Mouse (Mus musculus) effector memory CD4-positive, alpha-beta T cell, adult 7 months (primary cell): ENCODE data around the gene Fbxw22. TPM values are rescaled to one million over a fixed set of nuclear protein-coding genes. Genes with fewer than 3 reads are reported as not detected.

Source experiments
- polyA plus RNA-seq: library from polyadenylated mRNA; unstranded; fragments of 100-300 nt; shearing (Covaris generic); gene quantifications from one replicate; pipeline ENCODE4 v1.2.1, GENCODE M21; 2017

The Fbxw22 gene
- polyA plus RNA-seq = not detected

DNA sequence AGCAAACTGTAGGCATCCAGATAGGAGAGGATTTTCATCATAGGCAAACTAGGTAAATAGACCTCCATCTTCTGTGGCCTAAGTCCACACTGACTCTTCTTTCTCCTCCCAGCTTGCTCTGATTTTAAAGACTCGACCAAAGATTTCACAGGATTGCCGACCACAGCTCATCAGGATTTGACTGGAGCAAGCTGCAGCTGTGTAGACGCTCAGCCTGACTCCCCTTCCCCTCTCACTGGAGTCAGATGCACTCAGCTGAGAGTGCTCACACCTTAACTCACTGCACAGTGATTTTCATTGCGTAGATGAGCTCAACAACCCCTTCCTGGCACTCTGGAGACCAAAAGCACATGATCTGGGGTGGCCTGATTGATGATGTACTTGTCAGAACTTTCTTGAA lies at the start of gene Fbxw22:
TSS of gene Fbxw22 (minus strand) at position 101 of the 400 bp plus-strand sequence.

DNA sequence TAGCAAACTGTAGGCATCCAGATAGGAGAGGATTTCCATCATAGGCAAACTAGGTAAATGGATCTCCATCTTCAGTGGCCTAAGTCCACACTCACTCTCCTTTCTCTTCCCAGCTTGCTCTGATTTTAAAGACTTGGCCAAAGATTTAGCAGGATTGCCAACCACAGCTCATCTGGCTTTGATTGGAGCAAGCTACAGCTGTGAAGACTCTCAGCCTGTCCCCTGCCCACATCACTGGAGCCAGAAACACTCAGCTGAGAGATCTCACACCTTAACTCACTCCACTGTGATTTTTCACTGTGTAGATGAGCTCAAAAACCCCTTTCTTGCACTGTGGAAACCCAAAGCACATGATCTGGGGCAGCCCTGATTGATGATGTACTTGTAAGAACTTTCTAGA lies 44.9 kb upstream of the Fbxw22 start, which contains the start of gene Fbxw16:
TSS of gene Fbxw16 (minus strand) at position 101 of the 400 bp plus-strand sequence.

DNA sequence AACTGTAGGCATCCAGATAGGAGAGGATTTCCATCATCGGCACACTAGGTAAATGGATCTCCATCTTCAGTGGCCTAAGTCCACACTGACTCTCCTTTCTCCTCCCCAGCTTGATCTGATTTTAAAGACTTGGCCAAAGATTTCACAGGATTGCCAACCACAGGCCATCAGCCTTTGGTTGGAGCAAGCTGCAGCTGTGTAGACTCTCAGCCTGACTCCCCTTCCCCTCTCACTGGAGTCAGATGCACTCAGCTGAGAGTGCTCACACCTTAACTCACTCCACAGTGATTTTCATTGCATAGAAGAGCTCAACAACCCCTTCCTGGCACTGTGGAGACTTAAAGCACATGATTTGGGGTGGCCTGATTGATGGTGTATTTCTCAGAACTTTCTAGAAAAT lies 64.5 kb downstream of the Fbxw22 start, which contains the start of gene Fbxw28:
TSS of gene Fbxw28 (minus strand) at position 101 of the 400 bp plus-strand sequence.

Other genes starting within 250 kb of the Fbxw22 start
- not detected for gene Fbxw21, start 242.3 kb downstream of the Fbxw22 start, polyA plus RNA-seq
- gene Fbxw13, start 208.3 kb downstream of the Fbxw22 start, polyA plus RNA-seq = not detected
- gene Fbxw20, start 169.5 kb downstream of the Fbxw22 start, polyA plus RNA-seq = 0.28 TPM
- not detected for gene Fbxw14, start 116.6 kb downstream of the Fbxw22 start, polyA plus RNA-seq
- gene Fbxw28, start 64.6 kb downstream of the Fbxw22 start, polyA plus RNA-seq = 0.34 TPM
- not detected for gene Fbxw16, start 44.8 kb upstream of the Fbxw22 start, polyA plus RNA-seq
- not detected for gene Fbxw19, start 91.6 kb upstream of the Fbxw22 start, polyA plus RNA-seq
- gene Fbxw15, start 164.0 kb upstream of the Fbxw22 start, polyA plus RNA-seq = not detected
- not detected for gene Fbxw24, start 221.8 kb upstream of the Fbxw22 start, polyA plus RNA-seq